Comparison of ENCODE assay signal across 8 mouse cellular contexts in the genomic region with DNA sequence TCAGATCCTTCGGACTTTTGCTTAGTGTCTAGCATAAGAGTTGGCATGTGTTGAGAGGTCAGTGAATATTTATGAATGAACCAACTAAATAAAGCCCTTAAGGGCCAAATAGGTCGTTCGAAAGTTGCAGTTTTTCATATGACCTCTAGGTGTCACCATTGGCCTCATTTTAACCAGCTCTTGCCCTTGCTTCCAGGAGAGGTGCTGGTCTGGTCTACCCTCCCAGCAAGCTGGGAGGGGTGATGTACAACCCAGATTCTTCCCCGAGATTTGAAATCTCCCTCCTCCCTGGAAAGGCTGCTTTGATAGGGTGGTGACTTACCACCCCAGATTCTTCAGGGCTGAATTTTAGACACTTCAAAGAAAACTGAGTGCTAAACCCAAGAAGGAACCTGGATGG. TPM values are rescaled to one million over a fixed set of nuclear protein-coding genes. Genes with fewer than 3 reads are reported as not detected.
A peak's percentile ranks its signal among the peaks of the same experiment; 100 is the strongest.
DNase-seq lines count a peak whose midpoint lies in the region; ATAC-seq and TF ChIP-seq lines count a peak whose summit lies in the region.
"Had no signal": no experiment of that assay in that cellular context is flagged by ENCODE, and none has a peak within 500 bp of the region (broad histone marks: within the 10 kb centered on the region; RNA-seq: fewer than 3 reads in every experiment).

No protein-coding gene starts in this region.

- H3K27ac ChIP-seq in ES-E14 (ENCODE audit: insufficient read depth, low read depth, low read length, poor library complexity, severe bottlenecking), result no peak overlapping the region
- no peak overlapping the region for H3K27ac ChIP-seq in lung, embryonic 16.5 days (ENCODE audit: low read length)
- H3K27ac ChIP-seq: neural tube, embryonic 12.5 days had no signal

- no peak overlapping the region for H3K4me2 ChIP-seq in lung, embryonic 16.5 days (ENCODE audit: low read depth, low read length)
- H3K4me2 ChIP-seq: neural tube, embryonic 12.5 days had no signal

- peak; percentile 35 to 59 for DNase-seq in left cerebral cortex, postnatal 25 days (ENCODE audit: low spot score in 2 of 2)
- DNase-seq in left cerebral cortex, adult 8-10 months (ENCODE audit: low spot score in 2 of 2), result no peak
- no peak for DNase-seq in ES-E14 (ENCODE audit: low read depth, low spot score)
- DNase-seq in c-Kit-positive CD71-positive TER-119-positive erythroid progenitor cells, embryonic 14.5 days (ENCODE audit: low spot score), result peak; percentile 73
- DNase-seq in telencephalon, adult 2 months (ENCODE audit: low read depth, low spot score), result peak; percentile 53

- no peaks in the 10 kb centered on the region for H3K9me3 ChIP-seq in ES-E14 (ENCODE audit: control insufficient read depth, insufficient read depth, low read depth, low read length)
- H3K9me3 ChIP-seq in lung, embryonic 16.5 days (ENCODE audit: control insufficient read depth, low read length), result no peaks in the 10 kb centered on the region
- H3K9me3 ChIP-seq: neural tube, embryonic 12.5 days had no signal

- no peaks in the 10 kb centered on the region for H3K36me3 ChIP-seq in ES-E14 (ENCODE audit: control insufficient read depth, insufficient read depth, low read length, poor library complexity, severe bottlenecking)
- no peaks in the 10 kb centered on the region for H3K36me3 ChIP-seq in lung, embryonic 16.5 days (ENCODE audit: control insufficient read depth, insufficient read depth, low read length)
- H3K36me3 ChIP-seq: neural tube, embryonic 12.5 days had no signal

- H3K9ac ChIP-seq in ES-E14 (ENCODE audit: insufficient read depth, low read depth, low read length, poor library complexity, severe bottlenecking), result no peak overlapping the region
- no peak overlapping the region for H3K9ac ChIP-seq in lung, embryonic 16.5 days (ENCODE audit: low read length)
- H3K9ac ChIP-seq: neural tube, embryonic 12.5 days had no signal

- no peaks in the 10 kb centered on the region for H3K27me3 ChIP-seq in lung, embryonic 16.5 days (ENCODE audit: control insufficient read depth, insufficient read depth, low read depth, low read length)
- H3K27me3 ChIP-seq: neural tube, embryonic 12.5 days had no signal

- no peak overlapping the region for H3K4me3 ChIP-seq in ES-E14 (ENCODE audit: insufficient read depth in 1 of 2, low read depth in 1 of 2, low read length in 2 of 2, poor library complexity in 1 of 2, severe bottlenecking in 1 of 2)
- H3K4me3 ChIP-seq in lung, embryonic 16.5 days (ENCODE audit: low read length), result no peak overlapping the region
- H3K4me3 ChIP-seq: neural tube, embryonic 12.5 days had no signal

- under 1% methylated on average over 4 of the region's 4 CpGs for WGBS in lung, embryonic 16.5 days

- H3K4me1 ChIP-seq in ES-E14 (ENCODE audit: control insufficient read depth in 2 of 2, insufficient read depth in 2 of 2, low read length in 2 of 2, poor library complexity in 1 of 2), result peaks cover 2 to 13% of the 10 kb centered on the region in 2 experiments; a peak in 2 of 4 replicates
- H3K4me1 ChIP-seq in lung, embryonic 16.5 days (replicated peaks; ENCODE audit: control insufficient read depth, insufficient read depth, low read length), result peaks cover 9% of the 10 kb centered on the region

- peak; percentile 58 to 80 for ATAC-seq in hematopoietic stem cell, adult 5-6 weeks (replicated peaks in 1 of 2; ENCODE audit: insufficient read depth in 1 of 2, low FRiP score in 2 of 2, low TSS enrichment in 1 of 2, low read depth in 1 of 2, poor library complexity in 2 of 2, severe bottlenecking in 2 of 2)
- ATAC-seq in lung, embryonic 16.5 days (ENCODE audit: low read depth), result peak; percentile 47

- in situ Hi-C loops in ES-E14 (cut with MboI; ENCODE audit: low sequenced_read_pairs in 2 of 2, unreplicated experiment in 2 of 2), result loop anchor here in 1 of 2 experiments (10.0 kb wide), 1 partner anchor 167 kb away; a partner anchor contains a TSS

- intact Hi-C loops in left cerebral cortex, postnatal 25 days (cut with DNase I), result loop anchor here (1.0 to 10.0 kb wide), 3 partner anchors 49 to 317 kb away; a partner anchor contains a TSS

TF ChIP-seq in ES-E14, 5 proteins besides CTCF, POLR2A, EP300 and RAD21:
- TF ChIP-seq ZNF384 (IDR thresholded peaks at IDR 0.05; ENCODE audit: low read depth, low read length), result no peak
- peak; percentile 73; the same call in 1 of the 2 replicates for TF ChIP-seq ZC3H11A (IDR thresholded peaks at IDR 0.05; ENCODE audit: borderline replicate concordance, low read depth, low read length)
- no peak for TF ChIP-seq HCFC1 (IDR thresholded peaks at IDR 0.05; ENCODE audit: borderline replicate concordance, insufficient read depth, low read length)

RNA-seq across cellular contexts. Expression of a gene that starts 6.3 kb away (rescaled TPM):
- 1 to 10 TPM; 1.2 to 1.4 TPM for total RNA-seq in left cerebral cortex, postnatal 25 days (2021)
- total RNA-seq in left cerebral cortex, adult 8-10 months (2022), result 1 to 10 TPM; 1.3 to 1.9 (median 1.7) TPM
- total RNA-seq in ES-E14 (2012; rRNA removed), result 5.4 and 5.8 TPM in 2 replicates
- total RNA-seq in hematopoietic stem cell, adult 5-6 weeks (2017), result 0.10 TPM in 1 of 2 replicates, not detected in the other
- polyA plus RNA-seq in lung, embryonic 16.5 days (2015; fragmentation: Nextera tagmentation; extraction: Ambion mirVana), result 0.40 and 0.49 TPM in 2 replicates

RNA-seq across cellular contexts. Expression of a gene that starts 20.3 kb away (rescaled TPM):
- total RNA-seq in left cerebral cortex, postnatal 25 days (2021), result 1 to 10 TPM; 2.2 to 3.0 TPM
- 1 to 10 TPM; 2.1 to 4.8 (median 2.9) TPM for total RNA-seq in left cerebral cortex, adult 8-10 months (2022)
- total RNA-seq in ES-E14 (2012; rRNA removed), result 23.1 and 32.2 TPM in 2 replicates
- 6.8 and 10.8 TPM in 2 replicates for total RNA-seq in hematopoietic stem cell, adult 5-6 weeks (2017)
- polyA plus RNA-seq in lung, embryonic 16.5 days (2015; fragmentation: Nextera tagmentation; extraction: Ambion mirVana), result 17.0 and 17.7 TPM in 2 replicates

RNA-seq across cellular contexts. Expression of a gene that starts 20.4 kb away (rescaled TPM):
- total RNA-seq in left cerebral cortex, postnatal 25 days (2021), result 10 to 100 TPM; 12.1 to 14.5 TPM
- 10 to 100 TPM; 13.1 to 15.3 (median 14.9) TPM for total RNA-seq in left cerebral cortex, adult 8-10 months (2022)
- total RNA-seq in ES-E14 (2012; rRNA removed), result 47.4 and 51.9 TPM in 2 replicates
- 35.8 and 38.5 TPM in 2 replicates for total RNA-seq in hematopoietic stem cell, adult 5-6 weeks (2017)
- polyA plus RNA-seq in lung, embryonic 16.5 days (2015; fragmentation: Nextera tagmentation; extraction: Ambion mirVana), result 35.2 and 36.5 TPM in 2 replicates

RNA-seq across cellular contexts. Expression of a gene that starts 49.4 kb away (rescaled TPM):
- 10 to 100 TPM; 10.4 to 11.5 TPM for total RNA-seq in left cerebral cortex, postnatal 25 days (2021)
- 10 to 100 TPM; 11.4 to 13.9 (median 12.4) TPM for total RNA-seq in left cerebral cortex, adult 8-10 months (2022)
- 2.5 and 3.2 TPM in 2 replicates for total RNA-seq in ES-E14 (2012; rRNA removed)
- 0.10 and 0.56 TPM in 2 replicates for total RNA-seq in hematopoietic stem cell, adult 5-6 weeks (2017)
- polyA plus RNA-seq in lung, embryonic 16.5 days (2015; fragmentation: Nextera tagmentation; extraction: Ambion mirVana), result 0.40 and 0.70 TPM in 2 replicates

Comparison
In these comparisons a context has a peak if more than half of its experiments do, and no peak if none do; other contexts are left out.
1. DNase-seq: peak in left cerebral cortex, postnatal 25 days (2 of 2), c-Kit-positive CD71-positive TER-119-positive erythroid progenitor cells, embryonic 14.5 days (single experiment) and telencephalon, adult 2 months (single experiment); none in left cerebral cortex, adult 8-10 months (0 of 2) and ES-E14 (single experiment).